Mouse (Mus musculus) embryonic facial prominence, embryonic 15.5 days (tissue): ENCODE data around the gene Rab4b. TPM values are rescaled to one million over a fixed set of nuclear protein-coding genes. Genes with fewer than 3 reads are reported as not detected.

Experiments used
- ATAC-seq: fragments of 200-750 bp; cut with Nextera tagmentation; 2 replicates; pipeline ENCODE4 v1.8.0; 2017; ENCODE audit warnings: low read depth, moderate TSS enrichment; ENCODE audit not compliant: insufficient number of reproducible peaks, low FRiP score, low TSS enrichment
- H3K27ac ChIP-seq: fragments of 300-500 bp; sonication (generic); replicated peaks from 2 replicates; pipeline ENCODE4 v1.5.1; 2015; ENCODE audit warnings: mild to moderate bottlenecking, inconsistent platforms
- H3K27me3 ChIP-seq: fragments of 300-500 bp; sonication (generic); 2 replicates; pipeline ENCODE4 v1.6.1; 2015; ENCODE audit warnings: inconsistent platforms
- H3K36me3 ChIP-seq: fragments of 300-500 bp; sonication (generic); 2 replicates; pipeline ENCODE4 v1.6.1; 2015; ENCODE audit warnings: mild to moderate bottlenecking, inconsistent platforms
- H3K4me1 ChIP-seq: fragments of 300-500 bp; sonication (generic); 2 replicates; pipeline ENCODE4 v1.6.1; 2015; ENCODE audit warnings: inconsistent platforms
- H3K4me2 ChIP-seq: fragments of 300-500 bp; sonication (generic); replicated peaks from 2 replicates; pipeline ENCODE4 v1.6.1; 2015; ENCODE audit warnings: mild to moderate bottlenecking, inconsistent platforms
- H3K4me3 ChIP-seq: fragments of 300-500 bp; sonication (generic); replicated peaks from 2 replicates; pipeline ENCODE4 v1.5.1; 2015; ENCODE audit warnings: mild to moderate bottlenecking, inconsistent platforms
- H3K9ac ChIP-seq: fragments of 300-500 bp; sonication (generic); 2 replicates; pipeline ENCODE4 v1.6.1; 2015; ENCODE audit warnings: inconsistent platforms
- H3K9me3 ChIP-seq: fragments of 300-500 bp; sonication (generic); replicated peaks from 2 replicates; pipeline ENCODE4 v1.6.1; 2016; ENCODE audit warnings: inconsistent platforms
- WGBS: fragments of 180-500 bp; shearing (Covaris S2); methylation state at CpG from one replicate; pipeline ENCODE4 v1.1.7; 2015; 5-methylcytosine and 5-hydroxymethylcytosine counted together
- polyA plus RNA-seq: library from polyadenylated mRNA; unstranded; fragments of >200 nt; fragmentation: Nextera tagmentation; extraction: Ambion mirVana; gene quantifications from 2 replicates; pipeline ENCODE4 v1.2.1, GENCODE M21; 2015

Rab4b gene
- polyA plus RNA-seq, 1 experiment from 2014 or later, result 72.4 TPM

- whole genome bisulfite sequencing, result 95% methylated on average over 6 of the region's 6 CpGs
- H3K9ac ChIP-seq, result no peak overlapping the region
- H3K4me3 ChIP-seq, result no peak overlapping the region
- no peak for ATAC-seq
- H3K4me2 ChIP-seq, result no peak overlapping the region
- H3K36me3 ChIP-seq, result peaks cover 37% of the 10 kb centered on the region
- no peaks in the 10 kb centered on the region for H3K9me3 ChIP-seq
- no peaks in the 10 kb centered on the region for H3K27me3 ChIP-seq
- H3K4me1 ChIP-seq, result peaks cover 47% of the 10 kb centered on the region
- H3K27ac ChIP-seq, result no peak overlapping the region
These were observed 19.4 kb downstream of the Rab4b start for GRCm38 (mm10) chr7:27159256-27159655.

GRCm38 (mm10) chr7:27158171-27158570 is 20.5 kb downstream of the Rab4b start:
- no peak for ATAC-seq
- Histone ChIP-seq H3K9ac (no peak overlapping the region), H3K4me1 (peaks cover 40% of the 10 kb centered on the region), H3K27ac (no peak overlapping the region), H3K36me3 (peaks cover 34% of the 10 kb centered on the region), H3K4me3 (no peak overlapping the region), H3K9me3 (no peaks in the 10 kb centered on the region), H3K27me3 (no peaks in the 10 kb centered on the region), H3K4me2 (no peak overlapping the region)
- 92% methylated on average over 9 of the region's 9 CpGs for WGBS

- Histone ChIP-seq H3K36me3 (peaks cover 28% of the 10 kb centered on the region), H3K9me3 (no peaks in the 10 kb centered on the region), H3K27me3 (no peaks in the 10 kb centered on the region), H3K9ac (no peak overlapping the region), H3K4me2 (no peak overlapping the region), H3K4me1 (peaks cover 20% of the 10 kb centered on the region), H3K4me3 (no peak overlapping the region), H3K27ac (no peak overlapping the region)
- 75% methylated on average over 13 of the region's 13 CpGs for WGBS
- ATAC-seq, result no peak
These were observed 22.7 kb downstream of the Rab4b start for GRCm38 (mm10) chr7:27156005-27156404.

- 0 out of 2 replicates have a peak, but pooled peaks have one; percentile 27 for ATAC-seq
- Histone ChIP-seq H3K4me3 (no peak within 1 kb of the TSS), H3K27me3 (no peaks in the 10 kb centered on the region), H3K9ac (no peak within 1 kb of the TSS), H3K9me3 (no peaks in the 10 kb centered on the region), H3K36me3 (peaks cover 12% of the 10 kb centered on the region), H3K4me2 (no peak within 1 kb of the TSS), H3K4me1 (peaks cover 6% of the 10 kb centered on the region), H3K27ac (peak within 1 kb of the TSS; percentile 72)
- 50% methylated on average over 10 of the region's 10 CpGs for WGBS
These were observed 25.4 kb downstream of the Rab4b start, which contains the start of gene Cyp2t4 for GRCm38 (mm10) chr7:27153205-27153764. Cyp2t4 (plus strand) TSS chr7:27153714.

GRCm38 (mm10) chr7:27136410-27136996 is 42.2 kb downstream of the Rab4b start:
- Histone ChIP-seq H3K27ac (peak overlapping the region; percentile 48; the same call in 1 of the 2 replicates), H3K9me3 (0 out of 2 replicates have a peak, but pooled peaks cover 4% of the 10 kb centered on the region), H3K4me2 (no peak overlapping the region), H3K36me3 (no peaks in the 10 kb centered on the region), H3K4me3 (no peak overlapping the region), H3K9ac (no peak overlapping the region), H3K4me1 (no peaks in the 10 kb centered on the region), H3K27me3 (no peaks in the 10 kb centered on the region)
- ATAC-seq, result peak; percentile 57; the same call in 1 of the 2 replicates
- 43% methylated on average over 8 of the region's 8 CpGs for WGBS

GRCm38 (mm10) chr7:27133757-27134156 is 44.9 kb downstream of the Rab4b start:
- WGBS, result 77% methylated on average over 4 of the region's 4 CpGs
- no peaks in the 10 kb centered on the region for H3K9me3 ChIP-seq
- ATAC-seq, result no peak
- no peak overlapping the region for H3K4me3 ChIP-seq
- H3K4me1 ChIP-seq, result no peaks in the 10 kb centered on the region
- no peaks in the 10 kb centered on the region for H3K36me3 ChIP-seq
- H3K27ac ChIP-seq, result no peak overlapping the region
- no peak overlapping the region for H3K4me2 ChIP-seq
- H3K27me3 ChIP-seq, result no peaks in the 10 kb centered on the region
- H3K9ac ChIP-seq, result no peak overlapping the region

- ATAC-seq, result no peak
- Histone ChIP-seq H3K4me2 (no peak overlapping the region), H3K9ac (no peak overlapping the region), H3K36me3 (no peaks in the 10 kb centered on the region), H3K27ac (no peak overlapping the region), H3K9me3 (no peaks in the 10 kb centered on the region), H3K4me1 (no peaks in the 10 kb centered on the region), H3K4me3 (no peak overlapping the region), H3K27me3 (no peaks in the 10 kb centered on the region)
- WGBS, result 66% methylated on average over 12 of the region's 12 CpGs
These were observed 45.5 kb downstream of the Rab4b start for GRCm38 (mm10) chr7:27133156-27133555.

- 10% methylated on average over 10 of the region's 10 CpGs for WGBS
- Histone ChIP-seq H3K9me3 (no peaks in the 10 kb centered on the region), H3K36me3 (no peaks in the 10 kb centered on the region), H3K4me3 (no peak overlapping the region), H3K27me3 (no peaks in the 10 kb centered on the region), H3K9ac (no peak overlapping the region), H3K27ac (no peak overlapping the region), H3K4me2 (no peak overlapping the region; the same call in 1 of the 2 replicates), H3K4me1 (no peaks in the 10 kb centered on the region)
- no peak for ATAC-seq
These were observed 46.1 kb downstream of the Rab4b start for GRCm38 (mm10) chr7:27132588-27132987.

GRCm38 (mm10) chr7:27131387-27131786 is 47.3 kb downstream of the Rab4b start:
- 62% methylated on average over 2 of the region's 2 CpGs for WGBS

GRCm38 (mm10) chr7:27130521-27131370 is 48.0 kb downstream of the Rab4b start:
- H3K27ac ChIP-seq, result no peak overlapping the region
- H3K9ac ChIP-seq, result no peak overlapping the region
- H3K36me3 ChIP-seq, result no peaks in the 10 kb centered on the region
- H3K4me1 ChIP-seq, result no peaks in the 10 kb centered on the region
- H3K4me2 ChIP-seq, result no peak overlapping the region
- no peaks in the 10 kb centered on the region for H3K27me3 ChIP-seq
- WGBS, result 86% methylated on average over 22 of the region's 22 CpGs
- ATAC-seq, result peak; percentile 40; the same call in 1 of the 2 replicates
- no peak overlapping the region for H3K4me3 ChIP-seq
- H3K9me3 ChIP-seq, result no peaks in the 10 kb centered on the region

More at GRCm38 (mm10) chr7:27131387-27131786, 47.3 kb downstream of the Rab4b start:
- Histone ChIP-seq H3K36me3 (no peaks in the 10 kb centered on the region), H3K4me3 (no peak overlapping the region), H3K9me3 (no peaks in the 10 kb centered on the region), H3K27me3 (no peaks in the 10 kb centered on the region), H3K9ac (no peak overlapping the region), H3K4me1 (no peaks in the 10 kb centered on the region), H3K4me2 (no peak overlapping the region), H3K27ac (no peak overlapping the region)
- ATAC-seq, result no peak

- Histone ChIP-seq H3K9ac (no peak overlapping the region), H3K4me2 (no peak overlapping the region), H3K27ac (no peak overlapping the region), H3K9me3 (no peaks in the 10 kb centered on the region), H3K36me3 (no peaks in the 10 kb centered on the region), H3K27me3 (no peaks in the 10 kb centered on the region), H3K4me3 (no peak overlapping the region), H3K4me1 (no peaks in the 10 kb centered on the region)
- no peak for ATAC-seq
- 89% methylated on average over 12 of the region's 12 CpGs for WGBS
These were observed 48.9 kb downstream of the Rab4b start for GRCm38 (mm10) chr7:27129811-27130210.
